Mouse (Mus musculus) spleen, adult 2 months (tissue): ENCODE measurements around the gene Smoc1.

Experiments used
- CTCF ChIP-seq: fragments of 200-500 bp; IDR thresholded peaks from 2 replicates; pipeline ENCODE4 v1.5.1; 2011; ENCODE audit warnings: mild to moderate bottlenecking, inconsistent platforms; ENCODE audit not compliant: insufficient read depth, insufficient read length, insufficient replicate concordance; ENCODE audit errors: extremely low read depth
- POLR2A ChIP-seq: fragments of 200-500 bp; IDR thresholded peaks from 2 replicates; pipeline ENCODE4 v1.6.1; 2011; ENCODE audit warnings: low read depth, low read length, inconsistent platforms

- TF ChIP-seq CTCF (no peak), POLR2A (no peak)
These were observed 16.8 kb upstream of the Smoc1 start for GRCm38 (mm10) chr12:81009813-81010212.
